Mouse (Mus musculus) cerebellum, postnatal 36 days (tissue): ENCODE data around the gene Heatr5b.
"Not testable (repeated sequence)": the region's sequence is repeated elsewhere in the genome, so short reads cannot be mapped to it uniquely, and the experiment has no call there.

Source experiments
- DNase-seq, 2 experiments: peaks; one replicate each; pipeline ENCODE4 v3.0.0; 2021 to 2022; ENCODE audit warnings: mixed read lengths in 2 of 2

Heatr5b gene

DNA sequence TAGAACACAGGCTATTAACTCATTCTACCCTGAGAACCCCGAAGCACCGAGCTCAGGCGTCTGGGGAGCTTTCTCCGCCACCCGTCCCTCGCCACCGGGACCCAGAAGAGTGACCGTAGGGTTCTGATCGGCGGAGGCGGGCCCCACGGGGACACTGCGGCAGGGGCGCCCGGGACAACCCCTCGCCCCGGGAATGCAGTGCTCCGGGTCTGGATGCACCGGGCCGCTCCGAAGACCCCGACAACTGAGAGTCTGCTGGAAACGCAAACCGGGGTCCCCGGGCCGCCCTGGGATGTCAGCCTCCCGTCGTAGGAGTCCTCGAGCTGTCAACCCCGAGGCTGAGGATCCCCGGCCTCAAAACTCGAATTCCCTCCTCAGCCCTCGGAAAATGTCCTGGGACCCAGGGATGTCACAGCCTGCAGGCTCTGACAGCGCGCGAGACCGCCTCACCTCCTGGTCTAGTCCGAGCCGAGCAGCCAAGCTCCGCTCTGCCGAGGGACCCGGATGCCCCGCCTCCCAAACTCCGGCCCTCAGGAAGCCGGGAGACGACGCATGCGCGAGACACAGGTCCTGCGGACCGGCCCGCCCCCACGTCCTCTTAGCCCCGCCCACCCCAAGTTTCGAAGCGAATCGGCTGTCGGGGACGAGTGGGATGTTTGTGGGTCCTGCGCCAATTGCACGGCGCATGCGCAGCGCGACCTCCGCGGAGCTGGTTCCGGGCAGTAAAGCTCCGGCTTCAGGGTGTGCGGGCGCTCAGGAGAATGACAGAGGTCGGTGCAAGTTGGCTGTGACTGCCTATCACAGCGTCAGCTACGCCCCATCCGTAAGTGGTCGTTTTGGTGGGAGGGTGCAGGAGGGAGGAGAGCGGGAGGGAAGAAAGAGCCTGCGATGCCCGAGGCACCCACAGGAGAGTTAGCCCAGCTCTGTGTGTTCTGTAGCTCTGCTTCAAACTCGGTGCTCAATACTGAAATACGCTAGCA lies at the start of gene Heatr5b, which contains the start of gene Gpatch11:
Gene Heatr5b, minus strand, starts transcription at position 509 of the 980 bp plus-strand sequence.
Gene Gpatch11, plus strand, starts transcription at position 712 of the 980 bp plus-strand sequence.
- DNase-seq: peak; percentile 98 to 99

DNA sequence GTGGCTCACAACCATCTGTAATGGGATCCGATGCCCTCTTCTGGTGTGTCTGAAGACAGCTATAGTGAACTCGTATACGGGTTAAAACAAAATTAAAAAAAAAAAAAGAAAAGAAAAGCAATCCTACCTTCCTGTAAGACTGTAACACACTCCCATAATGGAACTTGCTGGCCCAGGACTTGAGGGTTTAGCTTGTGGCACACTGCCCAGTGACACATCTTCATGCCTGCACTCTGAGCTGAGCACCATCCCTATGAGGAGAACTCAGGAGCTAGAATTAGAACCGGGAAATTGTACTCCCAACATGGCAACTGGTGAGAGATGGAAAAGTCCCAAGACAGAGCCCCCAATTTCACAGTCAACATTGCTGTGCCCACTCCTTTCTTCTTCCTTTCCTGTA lies 48.1 kb upstream of the Heatr5b start:
- no peak for DNase-seq

DNA sequence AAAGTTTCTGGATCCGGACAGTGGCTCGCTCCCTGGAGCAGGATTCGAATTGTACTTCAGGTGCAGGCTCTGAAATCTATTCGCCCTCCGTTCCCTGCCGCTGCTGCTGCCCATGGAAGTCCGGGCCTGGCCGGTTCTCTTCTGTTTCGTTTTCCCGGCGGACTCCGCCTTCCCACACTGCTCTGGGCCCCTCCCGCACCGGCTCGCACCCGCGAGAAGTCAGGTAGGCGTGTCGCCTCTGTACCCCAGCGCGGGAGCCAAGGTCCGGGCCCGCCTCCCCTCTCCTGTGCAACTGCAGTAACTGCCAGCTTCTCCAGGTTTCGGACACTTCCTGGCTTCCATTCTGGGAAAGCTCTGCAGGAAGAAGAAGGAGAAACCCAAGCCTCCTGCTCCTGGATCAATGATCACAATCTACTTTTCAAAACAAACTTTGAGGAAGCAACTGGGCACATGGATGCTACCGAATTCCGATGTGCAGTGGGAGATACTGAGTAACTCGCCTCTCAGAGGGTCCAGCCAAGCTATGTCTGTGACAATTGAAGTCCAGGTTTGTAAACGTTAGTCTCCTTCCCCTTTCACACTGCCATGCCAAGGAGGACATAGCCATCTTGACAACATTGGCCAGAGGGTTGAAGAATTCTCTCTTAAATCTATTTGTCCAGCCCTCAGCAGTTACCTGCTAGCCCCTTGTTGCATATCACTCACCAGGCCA lies 47.4 kb upstream of the Heatr5b start, which contains the start of gene Eif2ak2:
Gene Eif2ak2, minus strand, starts transcription at position 173 of the 712 bp plus-strand sequence.
- DNase-seq: peak; percentile 62 to 66

DNA sequence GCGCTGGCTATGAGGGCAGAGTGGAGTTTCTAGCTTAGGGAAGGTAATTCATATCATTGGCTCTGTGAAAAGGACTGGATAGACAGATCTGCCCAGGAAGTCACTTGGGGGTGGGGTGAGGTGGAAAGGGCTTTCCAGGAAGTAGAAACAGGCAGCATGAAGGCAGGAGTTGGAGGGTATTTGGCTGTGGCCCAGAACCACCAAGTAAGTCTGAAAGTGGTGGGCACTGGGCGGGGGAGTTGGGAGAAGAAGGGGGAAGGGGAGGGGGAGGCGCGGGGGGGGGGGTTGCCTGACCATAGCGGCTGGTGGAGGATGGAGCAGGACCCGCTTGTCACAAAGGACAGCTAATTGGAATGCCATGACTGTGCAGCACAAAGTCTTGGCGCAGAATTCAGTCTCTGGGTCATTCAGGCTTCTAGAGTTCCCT lies 46.7 kb upstream of the Heatr5b start:
- no peak for DNase-seq

DNA sequence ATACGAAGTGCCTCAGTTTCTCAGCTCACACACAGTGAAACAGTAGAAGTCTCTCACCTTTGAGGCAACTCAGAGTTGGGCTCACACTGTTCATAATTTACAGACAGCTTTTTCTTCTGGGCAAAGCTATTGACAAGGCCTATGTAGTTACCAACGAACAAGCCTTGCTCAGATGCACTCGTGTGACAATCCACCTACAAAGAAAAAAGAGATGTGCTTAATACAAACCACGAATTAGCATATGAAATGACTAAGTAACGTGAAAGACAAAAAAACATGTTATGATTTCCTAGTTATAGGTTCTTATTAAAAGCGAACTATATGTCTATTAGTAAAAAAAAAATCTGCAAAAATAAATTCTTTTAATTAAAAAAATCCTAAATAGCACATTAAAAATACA lies 38.7 kb upstream of the Heatr5b start:
- no peak for DNase-seq

DNA sequence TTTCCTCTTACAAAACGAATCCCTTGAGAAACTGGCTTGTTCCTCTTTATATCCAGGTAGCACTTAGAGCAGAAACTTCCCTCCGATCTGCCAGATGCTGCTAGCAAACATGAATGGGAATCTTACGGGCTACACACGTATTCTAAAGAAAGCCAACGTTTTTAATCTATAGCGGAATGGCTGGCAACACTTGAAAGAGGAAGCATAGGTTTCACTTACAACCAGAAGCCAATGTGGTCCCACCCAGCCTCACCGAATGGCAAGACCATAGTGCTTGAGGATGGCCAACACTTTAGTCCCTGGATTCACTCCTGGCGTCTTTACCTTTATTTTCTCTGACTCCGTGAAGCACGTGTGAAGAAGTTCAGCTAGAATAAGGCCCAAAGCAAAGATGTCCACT lies 21.1 kb upstream of the Heatr5b start:
- DNase-seq: no peak

DNA sequence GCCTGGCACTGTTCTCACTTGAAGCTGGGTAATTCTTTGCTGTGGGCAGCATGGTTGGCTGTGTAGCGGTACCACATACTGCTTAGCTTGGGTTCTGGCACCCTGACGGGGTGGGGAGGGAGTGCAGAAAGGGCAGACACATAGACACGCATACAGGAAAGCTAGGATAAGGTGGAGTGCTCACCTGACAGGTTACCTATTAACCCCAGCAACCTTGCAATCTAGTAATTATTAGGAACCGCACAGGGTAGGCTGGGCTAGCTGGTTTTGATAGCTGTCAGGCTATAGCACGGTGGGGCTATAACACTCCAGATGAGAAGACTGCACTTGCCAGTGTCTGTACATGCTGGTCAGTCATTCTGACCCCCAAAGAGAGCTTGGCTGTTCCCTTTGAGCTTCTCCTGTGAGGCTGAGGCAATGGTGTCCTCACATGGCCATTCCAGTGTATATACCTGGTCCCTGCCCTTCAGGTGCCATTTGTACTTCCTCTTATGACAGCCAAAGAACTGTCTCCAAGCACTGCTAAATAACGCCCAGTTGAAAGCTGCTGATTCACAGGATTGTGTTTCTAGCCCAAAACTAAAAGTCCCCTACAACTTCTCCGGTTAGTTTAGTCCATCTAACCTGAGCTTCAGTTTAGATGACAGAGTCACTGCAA lies 7.2 kb upstream of the Heatr5b start:
- DNase-seq: no peak

DNA sequence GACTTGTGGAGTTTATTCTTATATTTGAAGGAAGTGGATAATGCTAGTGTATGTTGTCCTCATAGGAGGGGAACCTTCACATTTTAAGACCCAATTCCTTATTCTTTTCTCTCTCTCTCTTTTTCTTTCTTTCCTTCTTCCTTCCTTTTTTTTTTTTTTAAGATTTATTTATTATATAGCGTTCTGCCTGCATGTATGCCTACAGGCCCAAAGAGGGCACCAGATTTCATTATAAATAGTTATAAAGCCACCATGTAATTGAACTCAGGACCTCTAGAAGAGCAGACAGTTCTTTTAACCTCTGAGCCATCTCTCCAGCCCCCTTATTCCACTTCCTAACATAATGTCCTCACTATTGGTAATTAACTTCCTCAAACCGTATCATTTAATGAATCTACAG lies 892 bp upstream of the Heatr5b start:
- DNase-seq: no peak

DNA sequence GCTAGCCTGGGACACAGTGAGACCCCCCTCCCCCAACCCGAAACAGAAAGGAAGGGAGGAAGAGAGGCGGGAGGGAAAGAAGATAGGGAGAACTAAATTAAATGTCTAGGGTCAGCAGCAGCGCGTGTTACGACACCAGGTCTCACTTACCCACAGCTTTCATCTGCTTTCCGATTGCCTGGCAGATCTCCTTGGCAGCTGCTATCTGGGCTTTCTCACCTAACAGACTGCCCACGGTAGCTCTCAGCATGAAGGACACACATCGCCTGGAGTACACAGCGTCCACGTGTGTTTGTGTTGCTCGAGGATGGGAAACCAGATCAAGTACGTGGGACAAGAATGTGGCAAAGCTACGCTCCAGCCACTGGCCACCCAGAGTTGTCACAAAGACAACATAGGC lies 10.8 kb downstream of the Heatr5b start:
- DNase-seq: no peak

DNA sequence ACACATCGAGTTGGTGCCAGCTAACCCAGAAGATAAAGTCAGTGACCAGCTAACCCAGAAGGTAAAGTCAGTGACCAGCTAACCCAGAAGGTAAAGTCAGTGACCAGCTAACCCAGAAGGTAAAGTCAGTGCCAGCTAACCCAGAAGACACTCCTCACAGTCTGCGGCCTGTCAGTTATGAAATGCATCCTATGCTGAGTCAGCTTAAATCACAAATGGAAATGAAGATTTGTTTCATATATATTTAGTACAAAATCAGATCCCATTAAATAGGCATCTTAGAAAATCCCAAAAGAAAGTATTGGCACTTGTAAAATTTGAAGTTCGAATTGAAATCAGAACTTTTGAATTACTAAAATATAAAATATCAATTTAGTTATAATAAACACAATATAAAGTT lies 25.6 kb downstream of the Heatr5b start:
- DNase-seq: no peak

DNA sequence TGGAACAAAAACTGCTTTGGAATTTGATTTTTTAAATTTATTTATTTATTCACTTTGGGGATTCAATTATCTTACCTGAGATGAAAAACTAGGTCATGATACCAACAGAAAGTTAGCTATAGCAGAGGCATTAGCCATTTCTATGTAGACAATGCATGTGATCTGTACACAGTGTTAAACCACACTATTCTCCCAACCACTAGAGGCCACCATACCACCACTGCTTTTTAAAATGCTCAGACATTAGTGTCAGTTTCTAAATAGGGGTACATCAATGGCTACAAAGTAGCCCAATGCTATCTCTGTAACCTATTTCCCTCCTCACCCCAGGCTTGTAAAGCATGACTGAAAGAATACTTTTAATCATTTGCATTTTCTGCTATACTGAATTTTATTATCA lies 26.1 kb downstream of the Heatr5b start:
- DNase-seq: no peak

DNA sequence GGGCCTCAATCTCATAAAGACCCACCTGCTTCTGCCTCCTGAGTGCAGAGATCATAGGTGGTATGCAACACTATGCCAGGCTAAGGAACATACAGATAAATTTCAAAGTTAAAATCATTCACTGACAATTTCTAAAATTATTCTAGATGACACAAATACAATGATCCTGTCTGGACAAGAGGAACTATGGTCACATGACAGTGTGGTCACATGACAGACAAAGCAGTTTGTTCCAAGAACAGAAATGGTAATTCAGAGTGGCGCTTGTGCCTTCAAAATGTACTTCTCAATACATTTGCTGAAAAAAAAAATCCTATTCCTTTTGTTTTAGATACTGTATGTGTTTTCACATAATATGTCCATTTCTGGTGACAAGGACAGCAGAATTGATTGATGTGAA lies 37.9 kb downstream of the Heatr5b start:
- DNase-seq: no peak

DNA sequence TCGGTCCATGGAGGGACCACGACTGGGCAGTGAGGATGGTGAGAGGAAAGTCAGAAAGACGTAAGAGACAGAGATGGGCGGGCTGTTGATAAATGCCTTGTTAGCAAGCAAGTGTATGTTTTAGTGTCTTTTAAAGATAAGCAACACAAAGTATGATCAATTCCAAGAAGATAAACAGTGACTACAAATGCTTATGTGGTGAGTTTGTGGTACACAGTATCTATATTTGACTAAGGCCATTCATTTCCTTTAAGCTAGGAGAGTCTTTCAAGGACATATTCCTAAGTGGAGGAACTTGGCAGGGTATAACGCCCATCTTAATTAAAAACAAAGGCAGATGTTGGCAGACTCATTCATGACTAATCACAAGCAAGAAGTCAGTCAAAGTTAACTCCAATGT lies 40.8 kb downstream of the Heatr5b start:
- DNase-seq: no peak

DNA sequence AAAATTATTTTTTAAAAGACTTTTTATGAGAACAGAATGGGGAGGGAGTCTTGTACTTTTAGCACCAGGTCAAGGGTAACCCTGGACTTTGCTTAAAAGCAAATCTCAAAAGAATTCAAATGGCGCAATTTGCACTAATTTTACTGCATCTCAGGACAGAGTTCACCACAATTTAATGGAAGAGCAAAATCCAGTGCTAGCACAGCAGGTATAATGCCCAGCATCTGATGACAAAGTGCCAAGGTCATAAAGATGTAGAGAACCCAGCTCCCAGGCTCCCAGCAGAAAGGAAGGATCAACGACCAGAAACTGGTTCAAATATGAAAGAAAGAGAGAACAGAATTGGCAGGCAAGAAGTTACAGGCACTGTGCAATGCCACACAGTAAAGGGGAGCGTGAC lies 43.0 kb downstream of the Heatr5b start:
- DNase-seq: no peak

DNA sequence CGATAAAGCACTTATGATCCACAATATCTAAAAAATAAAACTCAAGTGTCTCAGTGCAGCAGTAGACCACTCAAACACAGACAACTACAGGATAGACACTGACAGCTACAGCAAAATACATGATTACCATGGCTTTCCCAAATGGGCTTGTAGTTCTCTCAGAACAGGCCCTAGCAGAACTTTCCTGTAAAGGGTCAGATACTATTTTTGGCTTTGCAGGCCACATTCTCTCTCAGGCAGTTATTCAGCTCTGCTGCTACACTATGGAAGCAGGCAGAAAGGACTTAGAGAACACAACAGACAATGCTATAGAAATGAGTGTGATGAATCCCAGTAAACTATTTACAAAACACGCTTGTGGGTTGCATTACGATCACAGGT lies 43.5 kb downstream of the Heatr5b start:
- no peak for DNase-seq

DNA sequence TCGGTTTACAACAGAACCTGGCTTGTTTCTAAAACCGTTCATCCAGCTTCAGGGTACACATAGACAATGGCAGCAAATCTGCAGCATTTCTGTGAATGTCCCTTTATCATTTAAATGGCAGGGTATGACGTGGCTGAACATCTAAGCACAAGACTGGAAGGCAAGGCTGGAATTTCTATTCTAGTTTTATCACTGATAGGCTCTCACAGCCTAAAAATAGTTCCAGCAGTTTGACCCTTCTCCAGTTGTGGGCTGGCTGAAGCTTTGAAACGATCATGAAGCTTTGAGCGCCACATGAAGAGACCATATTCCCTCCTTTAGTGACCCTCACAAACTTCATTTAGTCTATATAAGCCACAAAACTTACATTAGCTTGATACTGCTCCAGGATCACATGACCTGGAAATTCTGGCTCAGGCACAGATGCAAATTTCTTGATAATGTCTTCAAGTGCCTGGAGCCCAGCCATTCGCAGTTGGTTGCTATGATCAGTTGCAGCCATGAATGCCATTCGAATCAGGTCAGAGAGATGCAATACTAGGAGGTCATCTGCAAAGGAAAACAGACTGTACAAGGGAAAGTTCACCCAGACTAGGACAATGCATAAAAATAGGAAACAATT lies 44.0 kb downstream of the Heatr5b start:
- no peak for DNase-seq

DNA sequence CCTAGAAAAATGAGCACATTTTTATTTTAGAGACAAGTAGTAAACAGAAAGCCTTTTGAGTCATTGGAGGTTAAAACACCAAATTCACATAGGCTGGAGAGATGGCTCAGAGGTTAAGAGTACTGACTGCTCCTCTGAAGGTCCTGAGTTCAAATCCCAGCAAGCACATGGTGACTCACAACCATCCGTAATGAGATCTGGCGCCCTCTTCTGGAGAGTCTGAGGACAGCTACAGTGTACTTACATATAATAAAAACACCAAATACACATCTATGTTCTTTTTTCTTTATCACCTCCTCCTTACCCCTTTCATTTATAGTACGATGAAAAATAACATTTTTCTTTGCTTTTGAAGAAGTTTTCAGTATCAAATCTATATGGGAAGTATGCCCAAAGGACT lies 46.9 kb downstream of the Heatr5b start:
- DNase-seq: not testable (repeated sequence)

DNA sequence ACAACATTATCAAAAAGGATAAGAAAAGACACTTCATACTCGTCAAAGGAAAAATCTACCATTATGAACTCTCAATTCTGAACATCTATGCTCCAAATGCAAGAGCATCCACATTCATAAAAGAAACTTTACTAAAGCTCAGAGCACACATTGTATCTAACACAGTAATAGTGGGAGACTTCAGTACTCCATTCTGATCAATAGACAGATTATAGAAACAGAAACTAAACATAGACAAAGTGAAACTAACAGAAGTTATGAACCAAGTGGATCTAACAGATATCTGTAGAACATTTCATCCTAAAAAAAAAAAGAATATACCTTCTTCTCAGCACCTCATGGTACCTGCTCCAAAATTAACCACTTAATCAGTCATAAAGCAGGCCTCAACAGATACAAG lies 56.4 kb downstream of the Heatr5b start:
- no peak for DNase-seq

DNA sequence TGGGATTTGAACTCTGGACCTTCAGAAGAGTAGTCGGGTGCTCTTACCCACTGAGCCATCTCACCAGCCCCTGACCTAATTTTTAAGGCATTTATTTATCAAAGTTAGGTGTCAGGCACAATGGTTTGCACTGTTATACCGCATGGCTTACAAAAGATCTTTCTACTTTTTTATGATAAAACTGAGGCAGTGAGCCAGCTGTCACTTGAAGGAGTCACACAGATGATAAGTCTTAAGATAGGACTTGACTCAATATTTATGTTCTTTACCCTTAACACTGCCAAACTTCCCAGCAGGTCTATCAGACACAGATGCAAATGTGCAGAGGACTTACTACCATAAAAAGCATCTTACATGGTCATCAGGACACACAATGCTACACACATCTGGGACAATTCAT lies 62.8 kb downstream of the Heatr5b start:
- no peak for DNase-seq

DNA sequence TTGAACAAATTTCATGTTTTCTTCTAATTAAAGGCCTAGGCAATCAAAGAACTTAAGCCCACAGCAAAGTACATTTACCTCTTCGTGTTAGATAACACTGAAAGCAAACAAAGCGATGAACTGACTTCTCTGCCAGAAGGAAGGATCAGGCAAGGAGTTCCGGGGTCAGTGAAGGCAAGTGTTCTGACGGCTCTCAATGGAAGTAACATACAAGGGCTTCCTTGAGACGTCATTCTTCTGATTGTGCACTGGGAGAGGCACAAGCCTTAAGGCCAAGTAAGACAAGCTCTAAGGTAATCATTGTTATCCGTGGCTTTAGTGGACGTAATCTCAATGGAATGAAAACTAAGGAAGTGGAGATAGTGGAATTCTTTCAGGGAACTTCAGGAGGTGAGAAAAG lies 64.2 kb downstream of the Heatr5b start:
- no peak for DNase-seq

DNA sequence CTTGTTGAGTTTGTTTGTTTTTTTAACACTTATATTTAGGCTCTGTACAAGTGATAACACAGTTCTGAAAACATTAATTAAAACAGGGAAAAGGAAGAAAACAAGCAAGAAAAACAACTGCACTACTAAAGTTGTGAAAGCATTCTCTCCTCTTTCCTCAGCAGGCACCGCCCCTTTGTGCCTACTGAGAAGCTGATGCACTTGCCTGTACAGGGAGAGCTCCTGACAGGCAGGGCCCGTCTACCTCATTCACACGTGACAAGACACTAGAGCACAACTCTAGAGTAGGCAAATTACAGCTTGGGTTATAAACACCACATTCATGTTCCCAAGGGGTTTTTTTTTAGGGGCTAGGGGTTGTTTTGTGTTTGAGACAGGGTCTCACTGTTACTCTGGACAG lies 65.8 kb downstream of the Heatr5b start:
- DNase-seq: no peak

DNA sequence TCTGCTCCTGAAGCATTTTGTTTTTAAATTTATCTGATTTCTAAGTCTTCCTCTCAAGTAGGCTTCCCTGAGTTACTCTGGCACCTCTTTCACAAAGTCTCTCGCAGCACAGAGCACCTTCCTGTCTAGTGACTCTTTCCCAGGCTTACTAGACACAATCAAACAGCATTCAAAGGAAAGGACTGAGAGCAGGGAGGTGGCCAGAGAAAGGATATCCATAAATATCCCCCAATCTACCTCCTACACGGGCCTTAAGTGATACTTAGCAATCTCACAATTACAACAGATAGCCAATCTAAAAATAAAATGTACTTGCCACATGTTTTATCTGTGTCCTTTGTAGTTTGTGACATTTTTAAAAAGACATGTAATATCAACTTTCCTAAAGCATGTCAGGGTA lies 66.2 kb downstream of the Heatr5b start:
- no peak for DNase-seq

DNA sequence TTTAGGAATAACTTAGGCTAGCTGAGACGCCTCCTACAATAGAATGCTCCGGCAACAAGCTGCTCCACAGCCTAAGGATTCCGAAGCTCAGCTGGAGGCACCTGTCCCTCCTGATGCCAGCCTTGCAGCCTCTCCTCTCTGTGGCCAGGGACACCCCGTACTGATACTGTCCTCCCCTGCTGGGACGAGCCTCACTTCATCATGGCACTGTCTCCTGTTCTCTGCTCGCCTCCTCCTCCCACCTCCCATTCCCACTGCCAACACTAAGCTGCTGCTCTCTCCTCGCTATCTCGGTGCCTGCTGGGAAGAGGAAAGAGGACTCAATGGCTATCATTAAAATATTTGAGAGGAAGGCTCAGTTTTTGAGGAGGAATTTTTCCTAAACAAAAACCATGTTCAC lies 67.6 kb downstream of the Heatr5b start:
- no peak for DNase-seq
